Mouse (Mus musculus): ENCODE data around the gene C1ql1. TPM values are rescaled to one million over a fixed set of nuclear protein-coding genes. Genes with fewer than 3 reads are reported as not detected.

Gene C1ql1
- polyA plus RNA-seq, 1 experiment = 0.87 TPM

DNA sequence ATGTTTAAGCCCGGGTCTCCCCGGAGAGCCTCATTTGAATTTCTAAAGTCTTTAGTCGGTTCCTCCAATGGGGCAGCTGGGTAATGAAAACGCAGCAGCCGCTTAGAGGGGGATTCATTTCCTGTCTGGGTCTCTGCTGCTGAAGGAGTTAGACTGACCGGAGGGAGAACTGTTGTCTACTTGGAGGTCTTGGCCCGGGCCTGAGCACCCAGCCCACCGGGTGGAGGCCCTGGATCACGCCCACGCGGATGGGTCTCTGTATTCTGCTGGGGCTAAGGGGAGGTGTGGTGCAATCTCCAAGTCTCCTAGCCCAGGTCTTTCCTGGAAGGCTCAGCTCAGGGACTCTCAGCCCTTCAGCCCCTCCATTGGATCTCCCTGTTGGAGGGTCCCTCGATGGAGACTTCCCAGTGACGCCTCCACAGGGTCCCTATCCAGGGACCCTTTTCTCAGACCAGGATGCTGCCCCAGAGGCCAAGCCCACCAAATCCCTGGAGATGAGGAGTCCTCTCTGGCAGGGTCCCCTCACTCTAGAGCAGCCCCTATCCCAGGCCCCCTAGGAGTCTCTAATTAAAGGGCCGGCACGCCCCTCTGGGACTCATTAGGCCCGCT lies 16.9 kb upstream of the C1ql1 start:
- Histone ChIP-seq H3K79me2 (ENCODE audit: control insufficient read depth, insufficient read depth) (no peaks in the 10 kb centered on the region), H3K27me3 (ENCODE audit: control insufficient read depth, insufficient read depth, insufficient read length) (no peaks in the 10 kb centered on the region), H3K79me3 (ENCODE audit: low read depth) (no peaks in the 10 kb centered on the region), H3K36me3 (ENCODE audit: control insufficient read depth, insufficient read depth) (no peaks in the 10 kb centered on the region), H3ac (ENCODE audit: control insufficient read depth, insufficient read length, low read depth) (no peak overlapping the region), H3K4me3 (ENCODE audit: insufficient read depth, poor library complexity, severe bottlenecking) (no peak overlapping the region)
- TF ChIP-seq USF1 (IDR thresholded peaks at IDR 0.05; ENCODE audit: low read depth) (no peak), MYOG (IDR thresholded peaks at IDR 0.05; ENCODE audit: control insufficient read depth, extremely low read depth, insufficient read length) (no peak), MYOD1 (IDR thresholded peaks at IDR 0.05; ENCODE audit: control insufficient read depth, insufficient read length, low read depth) (no peak), MAX (IDR thresholded peaks at IDR 0.05) (no peak), CTCF (IDR thresholded peaks at IDR 0.05; ENCODE audit: control insufficient read depth, insufficient read depth, insufficient read length) (no peak), FOSL1 (IDR thresholded peaks at IDR 0.05; ENCODE audit: insufficient read depth, low read length, poor library complexity, severe bottlenecking) (no peak), CEBPB (IDR thresholded peaks at IDR 0.05; ENCODE audit: low read depth) (no peak)

GRCm38 (mm10) chr11:102962861-102963245 lies 16.4 kb upstream of the C1ql1 start:
- Histone ChIP-seq H3K27me3 (ENCODE audit: control insufficient read depth, insufficient read depth, insufficient read length) (no peaks in the 10 kb centered on the region), H3K79me2 (ENCODE audit: control insufficient read depth, insufficient read depth) (no peaks in the 10 kb centered on the region), H3ac (ENCODE audit: control insufficient read depth, insufficient read length, low read depth) (no peak overlapping the region), H3K79me3 (ENCODE audit: low read depth) (no peaks in the 10 kb centered on the region), H3K36me3 (ENCODE audit: control insufficient read depth, insufficient read depth) (no peaks in the 10 kb centered on the region), H3K4me3 (ENCODE audit: insufficient read depth, poor library complexity, severe bottlenecking) (no peak overlapping the region)
- TF ChIP-seq USF1 (IDR thresholded peaks at IDR 0.05; ENCODE audit: low read depth) (no peak), MYOD1 (IDR thresholded peaks at IDR 0.05; ENCODE audit: control insufficient read depth, insufficient read length, low read depth) (no peak), CTCF (IDR thresholded peaks at IDR 0.05; ENCODE audit: control insufficient read depth, insufficient read depth, insufficient read length) (no peak), CEBPB (IDR thresholded peaks at IDR 0.05; ENCODE audit: low read depth) (no peak), MAX (IDR thresholded peaks at IDR 0.05) (no peak), FOSL1 (IDR thresholded peaks at IDR 0.05; ENCODE audit: insufficient read depth, low read length, poor library complexity, severe bottlenecking) (no peak), MYOG (IDR thresholded peaks at IDR 0.05; ENCODE audit: control insufficient read depth, extremely low read depth, insufficient read length) (no peak)

- H3K79me3 ChIP-seq (ENCODE audit: low read depth) = no peaks in the 10 kb centered on the region
- no peak overlapping the region for H3K4me3 ChIP-seq (ENCODE audit: insufficient read depth, poor library complexity, severe bottlenecking)
- TF ChIP-seq MYOG (IDR thresholded peaks at IDR 0.05; ENCODE audit: control insufficient read depth, extremely low read depth, insufficient read length) = no peak
- TF ChIP-seq CTCF (IDR thresholded peaks at IDR 0.05; ENCODE audit: control insufficient read depth, insufficient read depth, insufficient read length) = no peak
- H3K27me3 ChIP-seq (ENCODE audit: control insufficient read depth, insufficient read depth, insufficient read length) = no peaks in the 10 kb centered on the region
- no peaks in the 10 kb centered on the region for H3K36me3 ChIP-seq (ENCODE audit: control insufficient read depth, insufficient read depth)
- no peaks in the 10 kb centered on the region for H3K79me2 ChIP-seq (ENCODE audit: control insufficient read depth, insufficient read depth)
- no peak overlapping the region for H3ac ChIP-seq (ENCODE audit: control insufficient read depth, insufficient read length, low read depth)
Observed at GRCm38 (mm10) chr11:102961082-102961481, 14.6 kb upstream of the C1ql1 start.

DNA sequence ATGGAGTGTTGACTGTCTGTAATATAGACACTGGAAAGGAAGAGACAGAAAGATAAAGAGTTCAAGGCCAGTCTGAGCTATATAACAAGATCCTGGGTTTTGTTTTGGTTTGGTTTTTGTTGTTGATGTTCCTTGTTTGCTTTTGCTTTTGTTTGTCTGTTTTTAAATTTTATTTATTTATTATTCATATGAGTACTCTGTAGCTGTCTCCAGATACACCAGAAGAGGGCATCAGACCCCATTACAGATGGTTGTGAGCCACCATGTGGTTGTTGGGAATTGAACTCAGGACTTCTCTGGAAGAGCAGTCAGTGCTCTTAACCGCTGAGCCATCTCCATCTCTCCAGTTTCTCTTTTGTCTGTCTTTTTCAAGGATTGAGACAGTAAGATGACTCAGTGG lies 12.4 kb upstream of the C1ql1 start:
- Histone ChIP-seq H3K79me2 (ENCODE audit: control insufficient read depth, insufficient read depth) (no peaks in the 10 kb centered on the region), H3K79me3 (ENCODE audit: low read depth) (no peaks in the 10 kb centered on the region), H3ac (ENCODE audit: control insufficient read depth, insufficient read length, low read depth) (no peak overlapping the region), H3K36me3 (ENCODE audit: control insufficient read depth, insufficient read depth) (no peaks in the 10 kb centered on the region), H3K27me3 (ENCODE audit: control insufficient read depth, insufficient read depth, insufficient read length) (no peaks in the 10 kb centered on the region), H3K4me3 (ENCODE audit: insufficient read depth, poor library complexity, severe bottlenecking) (no peak overlapping the region)
- TF ChIP-seq MYOG (IDR thresholded peaks at IDR 0.05; ENCODE audit: control insufficient read depth, extremely low read depth, insufficient read length) = no peak
- no peak for TF ChIP-seq MYOD1 (IDR thresholded peaks at IDR 0.05; ENCODE audit: control insufficient read depth, insufficient read length, low read depth)
- TF ChIP-seq CEBPB (IDR thresholded peaks at IDR 0.05; ENCODE audit: low read depth) = no peak
- no peak for TF ChIP-seq MAX (IDR thresholded peaks at IDR 0.05)
- no peak for TF ChIP-seq USF1 (IDR thresholded peaks at IDR 0.05; ENCODE audit: low read depth)
- TF ChIP-seq CTCF (IDR thresholded peaks at IDR 0.05; ENCODE audit: control insufficient read depth, insufficient read depth, insufficient read length) = no peak
- TF ChIP-seq FOSL1 (IDR thresholded peaks at IDR 0.05; ENCODE audit: insufficient read depth, low read length, poor library complexity, severe bottlenecking) = no peak

GRCm38 (mm10) chr11:102958431-102958830 lies 11.9 kb upstream of the C1ql1 start:
- Histone ChIP-seq H3K79me3 (ENCODE audit: low read depth) (no peaks in the 10 kb centered on the region), H3ac (ENCODE audit: control insufficient read depth, insufficient read length, low read depth) (no peak overlapping the region), H3K79me2 (ENCODE audit: control insufficient read depth, insufficient read depth) (no peaks in the 10 kb centered on the region), H3K36me3 (ENCODE audit: control insufficient read depth, insufficient read depth) (no peaks in the 10 kb centered on the region), H3K4me3 (ENCODE audit: insufficient read depth, poor library complexity, severe bottlenecking) (no peak overlapping the region), H3K27me3 (ENCODE audit: control insufficient read depth, insufficient read depth, insufficient read length) (no peaks in the 10 kb centered on the region)
- TF ChIP-seq FOSL1 (IDR thresholded peaks at IDR 0.05; ENCODE audit: insufficient read depth, low read length, poor library complexity, severe bottlenecking) = peak; percentile 14
- no peak for TF ChIP-seq CTCF (IDR thresholded peaks at IDR 0.05; ENCODE audit: control insufficient read depth, insufficient read depth, insufficient read length)

DNA sequence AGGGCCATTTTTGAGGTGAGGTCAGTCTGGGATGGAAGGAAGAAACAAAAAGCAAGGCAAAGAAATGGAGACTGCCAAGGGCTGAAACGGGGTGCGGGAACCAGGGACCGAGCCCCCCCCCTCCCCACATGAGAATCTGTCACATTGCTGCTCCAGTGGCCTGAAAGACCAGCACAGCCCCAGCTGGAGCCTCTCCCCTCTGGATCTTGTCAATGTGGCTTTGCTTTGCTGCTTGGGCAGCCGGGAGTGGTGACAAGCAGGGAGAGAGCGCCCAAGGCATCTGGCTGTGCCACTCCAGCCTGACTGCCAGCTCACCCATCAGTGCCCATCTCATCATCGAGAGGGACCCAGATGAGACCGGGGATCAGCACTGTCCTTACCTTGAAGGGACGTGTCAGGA lies 11.2 kb upstream of the C1ql1 start:
- Histone ChIP-seq H3K79me2 (ENCODE audit: control insufficient read depth, insufficient read depth) (no peaks in the 10 kb centered on the region), H3K27me3 (ENCODE audit: control insufficient read depth, insufficient read depth, insufficient read length) (peaks cover 2% of the 10 kb centered on the region), H3K36me3 (ENCODE audit: control insufficient read depth, insufficient read depth) (no peaks in the 10 kb centered on the region), H3K79me3 (ENCODE audit: low read depth) (no peaks in the 10 kb centered on the region), H3ac (ENCODE audit: control insufficient read depth, insufficient read length, low read depth) (no peak overlapping the region), H3K4me3 (ENCODE audit: insufficient read depth, poor library complexity, severe bottlenecking) (no peak overlapping the region)
- TF ChIP-seq MYOD1 (IDR thresholded peaks at IDR 0.05; ENCODE audit: control insufficient read depth, insufficient read length, low read depth) (no peak), CEBPB (IDR thresholded peaks at IDR 0.05; ENCODE audit: low read depth) (no peak), FOSL1 (IDR thresholded peaks at IDR 0.05; ENCODE audit: insufficient read depth, low read length, poor library complexity, severe bottlenecking) (no peak), USF1 (IDR thresholded peaks at IDR 0.05; ENCODE audit: low read depth) (no peak), MAX (IDR thresholded peaks at IDR 0.05) (no peak), CTCF (IDR thresholded peaks at IDR 0.05; ENCODE audit: control insufficient read depth, insufficient read depth, insufficient read length) (no peak), MYOG (IDR thresholded peaks at IDR 0.05; ENCODE audit: control insufficient read depth, extremely low read depth, insufficient read length) (no peak)

Measured in C2C12 (cell line).